Mouse (Mus musculus) cerebellum, adult 2 months (tissue): ENCODE measurements around the gene Spag9. TPM values are rescaled to one million over a fixed set of nuclear protein-coding genes. Genes with fewer than 3 reads are reported as not detected.

ENCODE experiments used
- DNase-seq, 2 experiments: peaks; one replicate each; pipeline ENCODE4 v3.0.0; 2021
- H3K27ac ChIP-seq: fragments of 200-500 bp; 2 replicates; pipeline ENCODE4 v1.5.1; 2012; ENCODE audit warnings: low read length, control low read depth, inconsistent platforms; ENCODE audit not compliant: insufficient read depth
- H3K27me3 ChIP-seq: fragments of 200-500 bp; 2 replicates; pipeline ENCODE4 v1.6.1; 2012; ENCODE audit warnings: inconsistent platforms, mild to moderate bottlenecking, low read length, moderate library complexity; ENCODE audit not compliant: control insufficient read depth, insufficient read depth
- H3K4me1 ChIP-seq: fragments of 200-500 bp; 2 replicates; pipeline ENCODE4 v1.6.1; 2011; ENCODE audit warnings: low read length; ENCODE audit not compliant: control insufficient read depth, insufficient read depth
- H3K4me3 ChIP-seq: fragments of 200-500 bp; replicated peaks from 2 replicates; pipeline ENCODE3; 2011; ENCODE audit warnings: mild to moderate bottlenecking, low read depth, low read length, control low read depth; ENCODE audit not compliant: insufficient read depth
- CTCF ChIP-seq: fragments of 200-500 bp; IDR thresholded peaks from 2 replicates; pipeline ENCODE4 v1.5.1; 2011; ENCODE audit warnings: low read depth, mild to moderate bottlenecking, control low read depth, low read length, moderate library complexity, borderline replicate concordance; ENCODE audit not compliant: insufficient read depth
- POLR2A ChIP-seq: fragments of 200-500 bp; IDR thresholded peaks from 2 replicates; pipeline ENCODE4 v1.6.1; 2011; ENCODE audit warnings: low read length, control low read depth, borderline replicate concordance; ENCODE audit not compliant: insufficient read depth
- WGBS: fragments of 180-500 bp; shearing (Covaris S2); methylation state at CpG from one replicate; pipeline ENCODE4 v1.1.7; 2018; 5-methylcytosine and 5-hydroxymethylcytosine counted together
- polyA plus RNA-seq: library from polyadenylated mRNA; depleted of rRNA; stranded (reverse); fragments of >200 nt; gene quantifications from 2 replicates; pipeline ENCODE4 v1.2.3, GENCODE M21; 2012

Spag9 gene
- polyA plus RNA-seq, 1 experiment: 134 TPM

- no peak for TF ChIP-seq CTCF
- TF ChIP-seq POLR2A: peak; percentile 57; the same call in 1 of the 2 replicates
- 2% methylated on average over 23 of the region's 23 CpGs for WGBS
- Histone ChIP-seq H3K27ac (peak overlapping the region; percentile 83), H3K27me3 (no peaks in the 10 kb centered on the region), H3K4me3 (peak overlapping the region; percentile 30), H3K4me1 (peaks cover 15% of the 10 kb centered on the region)
- DNase-seq: peak; percentile 97 to 99
These were observed 164.8 kb downstream of the Spag9 start for GRCm38 (mm10) chr11:94160443-94161266.

DNA sequence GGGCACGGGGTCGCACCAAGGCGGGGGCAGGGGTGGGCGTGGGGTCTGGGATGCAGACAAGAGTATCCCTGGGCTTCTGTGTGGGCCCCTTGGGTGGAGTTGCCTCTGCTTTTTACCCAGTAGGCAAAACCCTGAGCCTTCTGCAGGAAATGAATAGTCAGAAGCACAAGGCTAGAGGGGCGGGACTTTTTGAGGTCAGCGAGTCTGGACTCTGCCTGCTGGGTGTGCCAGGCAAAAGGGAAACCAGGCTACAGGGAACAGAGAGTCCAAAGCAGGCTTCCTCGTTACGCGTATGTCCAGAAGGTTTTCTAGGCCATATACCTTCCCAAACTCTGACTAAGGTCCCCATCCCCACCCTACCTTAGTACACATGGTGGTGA is 165.4 kb downstream of the Spag9 start:
- H3K4me1 ChIP-seq: peaks cover 15% of the 10 kb centered on the region
- no peaks in the 10 kb centered on the region for H3K27me3 ChIP-seq
- 10% methylated on average over 9 of the region's 9 CpGs for WGBS
- TF ChIP-seq POLR2A: peak; percentile 5; the same call in 1 of the 2 replicates
- no peak for TF ChIP-seq CTCF
- DNase-seq: peak; percentile 65 to 74
- peak overlapping the region; percentile 83 for H3K27ac ChIP-seq
- no peak overlapping the region for H3K4me3 ChIP-seq

- 84% methylated on average over 11 of the region's 11 CpGs for WGBS
- Histone ChIP-seq H3K4me3 (no peak overlapping the region), H3K4me1 (peaks cover 15% of the 10 kb centered on the region), H3K27me3 (no peaks in the 10 kb centered on the region), H3K27ac (peak overlapping the region; percentile 68; the same call in 1 of the 2 replicates)
- TF ChIP-seq CTCF: no peak
- no peak for TF ChIP-seq POLR2A
- no peak for DNase-seq
These were observed 166.1 kb downstream of the Spag9 start for GRCm38 (mm10) chr11:94161867-94162581.

GRCm38 (mm10) chr11:94163005-94163767 is 167.3 kb downstream of the Spag9 start:
- peaks cover 15% of the 10 kb centered on the region for H3K4me1 ChIP-seq
- H3K4me3 ChIP-seq: no peak overlapping the region
- 75% methylated on average over 9 of the region's 9 CpGs for WGBS
- DNase-seq: no peak
- TF ChIP-seq CTCF (no peak), POLR2A (no peak)
- H3K27me3 ChIP-seq: no peaks in the 10 kb centered on the region
- H3K27ac ChIP-seq: no peak overlapping the region

- 92% methylated on average over 4 of the region's 4 CpGs for WGBS
- H3K4me1 ChIP-seq: peaks cover 3% of the 10 kb centered on the region; the same call in 1 of the 2 replicates
- no peak overlapping the region for H3K27ac ChIP-seq
- DNase-seq: no peak
- TF ChIP-seq CTCF (no peak), POLR2A (no peak)
- no peak overlapping the region for H3K4me3 ChIP-seq
- H3K27me3 ChIP-seq: no peaks in the 10 kb centered on the region
These were observed 169.9 kb downstream of the Spag9 start for GRCm38 (mm10) chr11:94165745-94166144.

GRCm38 (mm10) chr11:94168238-94168637 is 172.3 kb downstream of the Spag9 start:
- 25% methylated on average over 5 of the region's 5 CpGs for WGBS

DNA sequence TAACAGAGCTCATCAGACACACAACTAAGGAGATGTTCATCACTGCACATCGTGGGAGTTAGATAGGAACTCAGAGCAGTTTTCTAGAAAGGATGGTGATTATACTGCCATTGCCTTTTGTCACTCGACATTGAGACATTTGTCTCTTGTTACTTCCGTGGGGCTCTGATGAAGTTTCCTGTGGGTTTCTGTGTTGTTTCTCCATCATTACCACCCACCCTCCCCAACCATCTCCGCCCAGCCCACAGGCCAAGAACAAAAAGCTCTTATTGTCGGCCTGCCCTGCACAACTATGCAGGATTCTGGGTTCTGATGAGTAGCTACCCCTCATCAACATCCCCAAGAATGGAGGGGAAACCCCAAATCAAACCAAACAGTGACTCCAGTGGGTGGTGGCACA is 173.7 kb downstream of the Spag9 start:
- no peak for DNase-seq
- Histone ChIP-seq H3K27me3 (no peaks in the 10 kb centered on the region), H3K27ac (no peak overlapping the region), H3K4me1 (peaks cover 9% of the 10 kb centered on the region), H3K4me3 (no peak overlapping the region)
- TF ChIP-seq CTCF (no peak), POLR2A (no peak)
- WGBS: 82% methylated on average over 5 of the region's 5 CpGs

More at GRCm38 (mm10) chr11:94168238-94168637, 172.3 kb downstream of the Spag9 start:
- Histone ChIP-seq H3K27ac (no peak overlapping the region), H3K27me3 (no peaks in the 10 kb centered on the region), H3K4me3 (no peak overlapping the region), H3K4me1 (peaks cover 9% of the 10 kb centered on the region)
- no peak for DNase-seq
- TF ChIP-seq CTCF: no peak
- TF ChIP-seq POLR2A: no peak
